Mouse (Mus musculus) midbrain, postnatal 0 days (tissue): Measurements from ENCODE around the gene Ccm2l. TPM values are rescaled to one million over a fixed set of nuclear protein-coding genes. Genes with fewer than 3 reads are reported as not detected.

Experiments used
- ATAC-seq: fragments of 200-750 bp; cut with Nextera tagmentation; 2 replicates; pipeline ENCODE4 v1.8.0; 2017; ENCODE audit warnings: moderate number of reproducible peaks, mild to moderate bottlenecking, moderate TSS enrichment, moderate library complexity; ENCODE audit not compliant: low FRiP score
- DNase-seq: peaks from one replicate; pipeline ENCODE4 v3.0.0-alpha.2; 2015; ENCODE audit warnings: low spot score
- H3K27ac ChIP-seq: fragments of 300-500 bp; sonication (generic); 2 replicates; pipeline ENCODE4 v1.5.1; 2014; ENCODE audit warnings: low read depth, mild to moderate bottlenecking, low read length, mixed read lengths
- H3K27me3 ChIP-seq: fragments of 300-500 bp; sonication (generic); 2 replicates; pipeline ENCODE4 v1.6.1; 2014; ENCODE audit warnings: low read length, control low read depth, mixed read lengths; ENCODE audit not compliant: insufficient read depth
- H3K36me3 ChIP-seq: fragments of 300-500 bp; sonication (generic); 2 replicates; pipeline ENCODE4 v1.6.1; 2014; ENCODE audit warnings: low read length, control low read depth, mixed read lengths; ENCODE audit not compliant: insufficient read depth
- H3K4me1 ChIP-seq: fragments of 300-500 bp; sonication (generic); 2 replicates; pipeline ENCODE4 v1.6.1; 2014; ENCODE audit warnings: mild to moderate bottlenecking, control low read depth, antibody characterized with exemption, low read length, mixed read lengths; ENCODE audit not compliant: insufficient read depth
- H3K4me2 ChIP-seq: fragments of 300-500 bp; sonication (generic); 2 replicates; pipeline ENCODE4 v1.6.1; 2014; ENCODE audit warnings: low read depth, mild to moderate bottlenecking, low read length, mixed read lengths; ENCODE audit not compliant: poor library complexity, severe bottlenecking
- H3K4me3 ChIP-seq: fragments of 300-500 bp; sonication (generic); 2 replicates; pipeline ENCODE4 v1.5.1; 2014; ENCODE audit warnings: low read depth, mild to moderate bottlenecking, low read length, moderate library complexity
- H3K9ac ChIP-seq: fragments of 300-500 bp; sonication (generic); replicated peaks from 2 replicates; pipeline ENCODE4 v1.6.1; 2014; ENCODE audit warnings: mild to moderate bottlenecking, low read length, moderate library complexity, mixed read lengths; ENCODE audit not compliant: poor library complexity, severe bottlenecking
- H3K9me3 ChIP-seq: fragments of 300-500 bp; sonication (generic); 2 replicates; pipeline ENCODE4 v1.6.1; 2016; ENCODE audit warnings: low read length, control low read depth
- CTCF ChIP-seq: IDR thresholded peaks from 2 replicates; pipeline ENCODE4 v1.5.1; 2016; ENCODE audit warnings: antibody characterized with exemption, mild to moderate bottlenecking
- WGBS: fragments of 180-500 bp; shearing (Covaris S2); extraction: QIAGEN DNeasy Blood & Tissue Kit; methylation state at CpG from one replicate; pipeline ENCODE4 v1.1.7; 2014; 5-methylcytosine and 5-hydroxymethylcytosine counted together
- polyA plus RNA-seq: library from polyadenylated mRNA; unstranded; fragments of >200 nt; fragmentation: Nextera tagmentation; extraction: Ambion mirVana; gene quantifications from 2 replicates; pipeline ENCODE4 v1.2.1, GENCODE M21; 2015
- total RNA-seq: library from RNA; depleted of rRNA; stranded (reverse); fragments of >200 nt; gene quantifications from 2 replicates; pipeline ENCODE4 v1.2.3, GENCODE M21; 2014

Gene Ccm2l
- total and polyA plus RNA-seq, 2 experiments from 2014 or later: 1.1 to 4.5 TPM

DNA sequence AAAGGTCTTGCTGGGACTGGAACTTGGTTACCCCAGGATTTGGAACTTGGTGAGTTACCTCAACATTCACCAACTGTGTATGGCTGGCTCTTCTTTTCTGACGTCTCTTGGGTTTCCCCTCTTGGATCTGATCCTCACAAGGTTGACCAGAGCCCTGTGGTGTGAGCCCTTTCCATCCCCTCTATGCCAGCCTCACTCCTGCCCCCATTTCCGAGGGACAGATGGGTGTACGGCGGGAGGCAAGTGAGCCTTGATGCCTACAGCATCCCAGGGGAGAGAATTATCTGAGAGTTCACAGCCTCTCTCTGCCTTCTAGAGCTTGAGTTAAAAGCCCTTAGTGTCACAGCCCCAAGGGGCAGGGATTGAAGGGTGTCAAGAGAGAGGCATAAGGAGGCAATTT, 38.3 kb upstream of the Ccm2l start:
- H3K4me1 ChIP-seq: no peaks in the 10 kb centered on the region
- H3K9me3 ChIP-seq: no peaks in the 10 kb centered on the region
- no peak overlapping the region for H3K4me2 ChIP-seq
- DNase-seq: no peak
- no peak overlapping the region for H3K27ac ChIP-seq
- no peak for ATAC-seq
- H3K4me3 ChIP-seq: no peak overlapping the region
- no peak for TF ChIP-seq CTCF
- WGBS: 49% methylated on average over 4 of the region's 4 CpGs
- no peak overlapping the region for H3K9ac ChIP-seq
- H3K27me3 ChIP-seq: no peaks in the 10 kb centered on the region
- no peaks in the 10 kb centered on the region for H3K36me3 ChIP-seq

DNA sequence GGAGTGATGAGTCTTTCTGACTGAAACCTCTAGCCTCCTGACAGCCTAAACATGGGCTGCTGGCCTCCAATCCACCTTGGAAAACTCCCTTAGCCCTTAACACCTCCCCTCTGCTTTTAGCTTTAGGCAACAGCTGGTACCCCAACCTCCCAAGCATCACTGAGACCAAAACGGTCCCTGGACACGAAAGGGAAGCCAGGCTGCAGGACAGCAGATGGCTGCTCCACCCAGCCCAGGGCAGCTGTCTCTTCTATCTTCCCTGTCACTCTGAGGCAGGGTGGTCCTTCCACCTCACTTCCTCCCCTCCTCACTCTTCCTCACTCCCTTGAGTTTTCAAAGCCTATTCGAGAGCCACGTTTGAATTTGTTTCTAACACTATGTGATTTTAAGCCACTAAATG, 35.3 kb upstream of the Ccm2l start:
- ATAC-seq (no peak), DNase-seq (peak; percentile 57)
- TF ChIP-seq CTCF: no peak
- Histone ChIP-seq H3K4me3 (peak overlapping the region; percentile 72; the same call in 1 of the 2 replicates), H3K4me2 (peak overlapping the region; percentile 84), H3K27me3 (no peaks in the 10 kb centered on the region), H3K4me1 (peaks cover 21% of the 10 kb centered on the region; the same call in 1 of the 2 replicates), H3K36me3 (no peaks in the 10 kb centered on the region), H3K9ac (0 out of 2 replicates have a peak overlapping the region, but pooled peaks have one; percentile 19), H3K27ac (peak overlapping the region; percentile 88; the same call in 1 of the 2 replicates), H3K9me3 (no peaks in the 10 kb centered on the region)
- 16% methylated on average over 4 of the region's 4 CpGs for WGBS

DNA sequence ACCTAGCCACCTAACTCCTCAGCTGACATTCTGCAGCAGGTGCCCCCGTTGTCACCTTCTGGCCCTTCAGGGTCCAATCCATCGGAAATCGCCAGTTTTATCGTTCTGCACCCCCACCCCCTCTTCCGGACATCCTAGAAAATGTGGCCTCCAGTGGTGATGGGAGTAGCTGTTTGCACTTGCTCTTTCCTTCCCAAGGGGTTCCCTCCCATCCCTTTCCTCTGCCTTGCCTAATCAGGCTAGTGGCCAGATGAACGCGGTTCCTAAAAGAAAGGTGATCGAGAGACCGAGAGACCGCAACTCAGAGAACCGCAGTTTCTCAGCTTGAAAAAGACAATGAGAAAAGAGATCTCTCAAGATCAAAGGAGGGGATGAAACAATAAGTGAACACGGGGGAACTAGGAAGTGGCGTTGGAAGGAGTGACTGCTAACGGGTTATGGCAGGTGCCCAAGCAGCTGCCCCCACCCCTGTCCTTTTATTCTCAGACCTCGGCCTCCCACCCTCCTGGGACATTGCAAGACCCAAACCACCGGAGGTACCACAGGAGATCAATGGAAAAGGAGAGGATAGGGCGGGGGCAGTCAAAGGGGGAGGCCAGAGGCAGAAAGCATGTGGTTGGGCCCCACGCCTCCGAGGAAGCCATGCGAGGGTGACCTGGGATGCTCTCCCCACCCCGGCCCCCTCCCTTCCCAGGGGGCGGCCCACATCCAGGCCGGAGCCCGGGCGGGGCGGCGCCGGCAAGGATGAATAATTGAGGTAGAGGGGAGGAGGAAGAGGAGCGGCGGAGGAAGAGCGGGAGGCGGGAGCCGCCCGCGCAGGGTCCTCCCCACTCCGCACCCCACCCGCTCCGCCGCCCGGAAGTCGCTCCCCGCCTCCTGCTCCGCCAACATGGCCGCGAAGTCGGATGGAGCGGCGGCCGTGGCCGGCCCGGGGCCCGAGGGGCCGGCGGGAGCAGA, 34.4 kb upstream of the Ccm2l start, which contains the start of gene Xkr7:
Xkr7 (plus strand) TSS at position 727 of the 957 bp plus-strand sequence.
- H3K27ac ChIP-seq: peak within 1 kb of the TSS; percentile 88
- H3K4me1 ChIP-seq: peaks cover 21% of the 10 kb centered on the region; the same call in 1 of the 2 replicates
- 2% methylated on average over 21 of the region's 54 CpGs for WGBS
- H3K36me3 ChIP-seq: no peaks in the 10 kb centered on the region
- ATAC-seq (peak; percentile 86), DNase-seq (peak; percentile 60)
- TF ChIP-seq CTCF: no peak
- peak within 1 kb of the TSS; percentile 72 for H3K4me3 ChIP-seq
- no peaks in the 10 kb centered on the region for H3K9me3 ChIP-seq
- peak within 1 kb of the TSS; percentile 73 for H3K9ac ChIP-seq
- H3K27me3 ChIP-seq: no peaks in the 10 kb centered on the region
- peak within 1 kb of the TSS; percentile 84 for H3K4me2 ChIP-seq

DNA sequence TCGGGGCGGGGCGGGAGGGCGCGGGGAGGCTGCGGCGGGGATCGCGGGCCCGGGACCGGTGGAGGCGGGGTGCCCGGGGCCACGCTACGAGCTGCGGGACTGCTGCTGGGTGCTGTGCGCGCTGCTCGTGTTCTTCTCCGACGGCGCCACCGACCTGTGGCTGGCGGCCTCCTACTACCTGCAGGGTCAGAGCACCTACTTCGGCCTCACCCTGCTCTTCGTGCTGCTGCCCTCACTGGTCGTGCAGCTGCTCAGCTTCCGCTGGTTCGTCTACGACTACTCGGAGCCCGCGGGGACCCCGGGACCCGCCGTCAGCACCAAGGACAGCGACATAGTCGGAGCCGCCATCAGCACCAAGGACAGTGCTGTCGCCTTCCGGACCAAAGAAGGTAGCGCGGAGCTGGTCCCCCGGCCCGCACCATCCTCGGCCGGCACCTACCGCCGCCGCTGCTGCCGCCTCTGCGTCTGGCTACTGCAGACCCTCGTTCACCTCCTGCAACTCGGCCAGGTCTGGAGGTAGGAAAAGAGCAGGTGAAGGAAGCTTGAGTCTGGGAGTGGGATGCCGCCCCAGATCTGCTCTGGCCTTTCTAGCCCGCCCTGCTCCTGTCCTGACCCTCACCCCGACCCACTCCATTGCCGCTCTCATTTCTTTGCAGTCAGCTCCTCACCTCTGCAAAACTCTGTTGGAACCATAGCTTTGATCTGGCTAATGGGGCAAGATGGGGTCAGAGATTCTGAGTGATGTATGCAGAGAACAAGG, 33.5 kb upstream of the Ccm2l start:
- WGBS: 1% methylated on average over 45 of the region's 58 CpGs
- H3K27ac ChIP-seq: peak overlapping the region; percentile 88
- peaks cover 21% of the 10 kb centered on the region; the same call in 1 of the 2 replicates for H3K4me1 ChIP-seq

DNA sequence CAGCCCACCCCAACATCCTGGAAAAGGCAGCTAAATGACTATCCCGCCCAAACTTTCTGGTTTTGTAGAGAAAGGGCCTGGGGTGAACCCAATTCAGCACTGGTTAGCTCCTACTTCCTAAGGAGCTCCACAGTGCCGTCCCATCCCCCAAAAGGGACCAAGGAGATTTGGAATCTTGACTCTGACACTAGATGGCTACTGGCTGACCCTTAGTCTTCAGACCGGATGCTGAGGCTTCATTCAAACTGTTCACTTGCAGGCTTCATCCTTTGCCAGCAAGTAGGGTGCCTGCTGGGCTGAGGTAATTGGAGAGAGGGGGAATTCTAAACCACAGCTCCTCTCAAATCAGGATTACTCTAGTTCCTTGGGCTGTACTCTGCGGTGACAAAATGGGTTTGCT, 32.8 kb upstream of the Ccm2l start:
- Histone ChIP-seq H3K36me3 (no peaks in the 10 kb centered on the region), H3K4me2 (peak overlapping the region; percentile 84), H3K9ac (peak overlapping the region; percentile 73), H3K27ac (0 out of 2 replicates have a peak overlapping the region, but pooled peaks have one; percentile 88), H3K4me3 (peak overlapping the region; percentile 72), H3K9me3 (no peaks in the 10 kb centered on the region), H3K27me3 (no peaks in the 10 kb centered on the region), H3K4me1 (peaks cover 21% of the 10 kb centered on the region; the same call in 1 of the 2 replicates)
- no peak for TF ChIP-seq CTCF
- DNase-seq (peak; percentile 44), ATAC-seq (no peak)
- 8% methylated on average over 4 of the region's 4 CpGs for WGBS

More for the DNA sequence above, 33.5 kb upstream of the Ccm2l start:
- H3K9me3 ChIP-seq: no peaks in the 10 kb centered on the region
- ATAC-seq: peak; percentile 72
- H3K27me3 ChIP-seq: no peaks in the 10 kb centered on the region
- TF ChIP-seq CTCF: no peak
- peak; percentile 55 for DNase-seq
- peak overlapping the region; percentile 84 for H3K4me2 ChIP-seq
- H3K4me3 ChIP-seq: peak overlapping the region; percentile 72
- peak overlapping the region; percentile 73 for H3K9ac ChIP-seq
- H3K36me3 ChIP-seq: no peaks in the 10 kb centered on the region
